Mouse (Mus musculus) neural tube, embryonic 13.5 days (tissue): ENCODE data around the gene Tnfaip1. TPM values are rescaled to one million over a fixed set of nuclear protein-coding genes. Genes with fewer than 3 reads are reported as not detected.
A peak's percentile ranks its signal among the peaks of the same experiment; 100 is the strongest.
"Not testable (repeated sequence)": the region's sequence is repeated elsewhere in the genome, so short reads cannot be mapped to it uniquely, and the experiment has no call there.

Experiments
- ATAC-seq: fragments of 200-750 bp; cut with Nextera tagmentation; 2 replicates; pipeline ENCODE4 v1.8.0; 2017; ENCODE audit warnings: low read depth, mild to moderate bottlenecking, moderate TSS enrichment, moderate library complexity
- H3K27ac ChIP-seq: fragments of 300-500 bp; sonication (generic); replicated peaks from 2 replicates; pipeline ENCODE4 v1.5.1; 2015; ENCODE audit warnings: moderate library complexity, mild to moderate bottlenecking, inconsistent platforms
- H3K27me3 ChIP-seq: fragments of 300-500 bp; sonication (generic); 2 replicates; pipeline ENCODE4 v1.6.1; 2015; ENCODE audit warnings: mild to moderate bottlenecking, inconsistent platforms
- H3K36me3 ChIP-seq: fragments of 300-500 bp; sonication (generic); 2 replicates; pipeline ENCODE4 v1.6.1; 2015; ENCODE audit warnings: mild to moderate bottlenecking, inconsistent platforms
- H3K4me1 ChIP-seq: fragments of 300-500 bp; sonication (generic); replicated peaks from 2 replicates; pipeline ENCODE4 v1.6.1; 2015; ENCODE audit warnings: inconsistent platforms
- H3K4me2 ChIP-seq: fragments of 300-500 bp; sonication (generic); 2 replicates; pipeline ENCODE4 v1.6.1; 2015; ENCODE audit warnings: inconsistent platforms, mild to moderate bottlenecking, moderate library complexity
- H3K4me3 ChIP-seq: fragments of 300-500 bp; sonication (generic); 2 replicates; pipeline ENCODE4 v1.5.1; 2015; ENCODE audit warnings: mild to moderate bottlenecking, inconsistent platforms
- H3K9ac ChIP-seq: fragments of 300-500 bp; sonication (generic); 2 replicates; pipeline ENCODE4 v1.6.1; 2015; ENCODE audit warnings: moderate library complexity, mild to moderate bottlenecking, inconsistent platforms
- H3K9me3 ChIP-seq: fragments of 300-500 bp; sonication (generic); 2 replicates; pipeline ENCODE4 v1.6.1; 2016; ENCODE audit warnings: inconsistent platforms
- WGBS: fragments of 180-500 bp; shearing (Covaris S2); methylation state at CpG from one replicate; pipeline ENCODE4 v1.1.7; 2015; 5-methylcytosine and 5-hydroxymethylcytosine counted together
- polyA plus RNA-seq: library from polyadenylated mRNA; unstranded; fragments of >200 nt; fragmentation: Nextera tagmentation; extraction: Ambion mirVana; gene quantifications from 2 replicates; pipeline ENCODE4 v1.2.1, GENCODE M21; 2015

Tnfaip1 gene
- polyA plus RNA-seq, 1 experiment from 2014 or later = 50.7 TPM

DNA sequence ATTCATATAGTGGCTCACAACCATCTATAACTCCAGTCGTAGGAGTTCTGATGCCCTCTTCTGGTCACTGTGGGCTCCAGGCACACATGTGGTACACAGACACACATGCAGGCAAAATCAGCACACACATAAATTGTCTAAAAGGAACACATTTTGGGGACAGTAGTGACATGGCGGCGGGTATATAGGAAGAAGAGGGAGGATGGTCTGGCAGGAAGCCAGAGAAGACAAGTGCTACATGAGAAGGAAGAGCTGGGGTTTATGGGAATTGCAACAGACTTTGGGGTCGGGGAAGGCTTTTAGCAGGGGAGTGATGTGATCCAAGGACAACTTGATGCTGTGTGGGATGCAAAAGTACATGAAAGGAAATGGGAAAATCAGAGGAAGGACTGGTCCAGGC is 1.6 kb downstream of the Tnfaip1 start:
- no peak for ATAC-seq
- H3K27me3 ChIP-seq = no peaks in the 10 kb centered on the region
- H3K4me3 ChIP-seq = peak overlapping the region; percentile 83
- 93% methylated on average over 4 of the region's 4 CpGs for WGBS
- H3K4me1 ChIP-seq = peaks cover 34% of the 10 kb centered on the region
- peaks cover 19% of the 10 kb centered on the region for H3K36me3 ChIP-seq
- H3K9me3 ChIP-seq = no peaks in the 10 kb centered on the region
- peak overlapping the region; percentile 87 for H3K9ac ChIP-seq
- peak overlapping the region; percentile 87 for H3K4me2 ChIP-seq
- H3K27ac ChIP-seq = no peak overlapping the region

DNA sequence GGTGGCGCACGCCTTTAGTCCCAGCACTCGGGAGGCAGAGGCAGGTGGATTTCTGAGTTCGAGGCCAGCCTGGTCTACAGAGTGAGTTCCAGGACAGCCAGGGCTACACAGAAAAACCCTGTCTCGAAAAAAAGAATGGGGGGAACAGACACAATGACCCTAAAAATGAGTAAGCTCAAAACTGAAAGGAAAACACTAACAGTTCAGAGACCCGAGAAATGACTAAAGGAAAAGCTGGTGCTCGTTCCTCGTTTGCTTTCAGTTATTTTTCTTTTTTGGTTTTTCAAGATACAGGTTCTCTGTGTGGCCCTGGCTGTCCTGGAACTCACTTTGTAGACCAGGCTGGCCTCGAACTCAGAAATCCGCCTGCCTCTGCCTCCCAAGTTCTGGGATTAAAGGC is 4.6 kb downstream of the Tnfaip1 start:
- not testable (repeated sequence) for H3K4me3 ChIP-seq, H3K9ac ChIP-seq, H3K9me3 ChIP-seq, ATAC-seq, H3K27me3 ChIP-seq, H3K4me2 ChIP-seq, H3K27ac ChIP-seq
- H3K36me3 ChIP-seq = peaks cover 39% of the 10 kb centered on the region
- 92% methylated on average over 10 of the region's 10 CpGs for WGBS
- peaks cover 19% of the 10 kb centered on the region for H3K4me1 ChIP-seq

DNA sequence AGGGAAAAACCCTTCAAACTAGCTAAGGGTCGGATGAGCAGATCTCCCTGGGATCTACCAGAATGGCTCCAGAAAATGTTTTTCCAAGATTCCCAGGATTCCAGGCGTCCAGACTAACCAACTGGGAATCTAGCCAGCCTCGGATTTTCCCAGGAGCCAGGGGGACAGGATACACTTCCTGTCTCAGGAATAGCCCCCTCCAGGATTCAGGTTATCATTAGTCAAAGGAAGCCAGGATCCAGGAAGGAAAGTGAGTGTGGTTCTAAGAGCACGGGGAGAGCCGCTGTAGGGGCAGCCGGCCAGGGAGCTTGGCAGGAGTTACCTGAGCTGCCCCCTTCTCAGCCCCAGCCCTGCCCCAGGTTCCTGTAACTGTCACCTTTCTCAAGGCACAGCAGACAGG is 5.1 kb downstream of the Tnfaip1 start:
- peaks cover 43% of the 10 kb centered on the region for H3K36me3 ChIP-seq
- no peaks in the 10 kb centered on the region for H3K27me3 ChIP-seq
- WGBS = 84% methylated on average over 6 of the region's 6 CpGs
- H3K27ac ChIP-seq = no peak overlapping the region; the same call in 1 of the 2 replicates
- H3K4me3 ChIP-seq = no peak overlapping the region
- H3K4me1 ChIP-seq = peaks cover 19% of the 10 kb centered on the region
- no peak for ATAC-seq
- no peak overlapping the region for H3K4me2 ChIP-seq
- H3K9me3 ChIP-seq = no peaks in the 10 kb centered on the region
- H3K9ac ChIP-seq = no peak overlapping the region

DNA sequence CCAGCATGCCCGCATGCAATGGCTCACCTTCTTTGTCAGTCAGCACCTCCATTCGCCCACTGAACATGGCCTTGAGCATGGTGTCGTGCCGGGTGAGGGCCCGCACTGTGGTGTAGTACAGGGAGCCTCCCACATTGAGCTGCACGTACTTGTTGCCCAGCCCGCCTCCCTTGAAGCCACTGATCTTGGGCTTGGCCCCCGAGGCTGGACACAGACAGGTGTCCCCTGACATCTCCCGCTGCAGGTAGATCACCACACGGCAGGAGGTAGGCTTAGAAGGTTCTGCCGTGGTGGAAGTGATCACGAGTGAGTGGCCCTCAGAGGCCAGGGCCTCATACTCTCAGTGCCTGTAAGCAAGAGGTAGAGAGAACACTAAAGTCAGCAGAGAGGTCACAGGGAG is 6.1 kb downstream of the Tnfaip1 start:
- Histone ChIP-seq H3K9ac (no peak overlapping the region), H3K4me1 (peaks cover 15% of the 10 kb centered on the region), H3K4me3 (no peak overlapping the region), H3K27me3 (no peaks in the 10 kb centered on the region), H3K27ac (no peak overlapping the region), H3K9me3 (no peaks in the 10 kb centered on the region), H3K4me2 (no peak overlapping the region), H3K36me3 (peaks cover 54% of the 10 kb centered on the region)
- WGBS = 93% methylated on average over 12 of the region's 12 CpGs
- ATAC-seq = no peak

DNA sequence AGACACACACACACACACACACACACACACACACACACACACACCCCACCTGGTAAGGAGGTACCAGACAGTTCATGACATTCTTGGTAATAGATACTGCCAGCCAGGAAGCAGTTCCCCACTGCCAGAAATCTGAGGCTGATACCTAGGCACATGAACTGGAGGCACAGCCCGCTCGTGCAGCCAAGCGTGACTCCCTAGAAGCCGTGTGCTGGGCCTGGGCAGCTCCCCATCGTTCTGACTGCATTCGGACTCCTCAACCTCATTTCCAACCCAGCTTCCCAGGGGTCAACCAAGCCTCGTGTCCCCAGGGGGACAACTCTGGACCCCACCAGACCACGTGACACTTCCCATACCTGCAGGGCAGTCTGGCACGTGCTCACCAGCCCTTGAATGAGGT is 7.4 kb downstream of the Tnfaip1 start:
- H3K9me3 ChIP-seq = no peaks in the 10 kb centered on the region
- peaks cover 67% of the 10 kb centered on the region for H3K36me3 ChIP-seq
- no peak for ATAC-seq
- no peak overlapping the region for H3K4me2 ChIP-seq
- no peaks in the 10 kb centered on the region for H3K27me3 ChIP-seq
- H3K4me3 ChIP-seq = no peak overlapping the region
- no peak overlapping the region for H3K9ac ChIP-seq
- WGBS = 86% methylated on average over 9 of the region's 9 CpGs
- H3K27ac ChIP-seq = no peak overlapping the region
- peaks cover 9% of the 10 kb centered on the region; the same call in 1 of the 2 replicates for H3K4me1 ChIP-seq

DNA sequence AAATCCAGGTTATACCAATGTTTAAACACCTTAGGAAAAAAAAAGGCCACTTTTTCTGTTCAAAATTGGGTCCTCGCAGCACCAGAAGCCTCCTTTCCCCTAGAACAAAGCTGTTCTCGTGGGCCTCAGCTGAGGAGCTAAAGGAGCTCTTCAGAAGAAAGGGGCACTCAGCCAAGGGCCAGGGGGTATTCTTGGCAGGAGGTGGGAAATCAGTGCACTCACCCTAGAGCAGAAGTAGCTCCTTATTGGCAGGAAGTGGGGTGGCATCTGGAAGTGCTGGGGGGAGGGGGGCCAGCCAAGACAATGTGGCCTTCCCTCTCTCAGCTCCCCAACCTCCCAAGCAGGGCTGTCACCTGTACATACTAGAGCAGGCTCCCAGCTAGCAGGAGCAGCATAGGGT is 11.3 kb downstream of the Tnfaip1 start:
- ATAC-seq = no peak
- H3K27me3 ChIP-seq = no peaks in the 10 kb centered on the region
- 71% methylated on average over 2 of the region's 2 CpGs for WGBS

DNA sequence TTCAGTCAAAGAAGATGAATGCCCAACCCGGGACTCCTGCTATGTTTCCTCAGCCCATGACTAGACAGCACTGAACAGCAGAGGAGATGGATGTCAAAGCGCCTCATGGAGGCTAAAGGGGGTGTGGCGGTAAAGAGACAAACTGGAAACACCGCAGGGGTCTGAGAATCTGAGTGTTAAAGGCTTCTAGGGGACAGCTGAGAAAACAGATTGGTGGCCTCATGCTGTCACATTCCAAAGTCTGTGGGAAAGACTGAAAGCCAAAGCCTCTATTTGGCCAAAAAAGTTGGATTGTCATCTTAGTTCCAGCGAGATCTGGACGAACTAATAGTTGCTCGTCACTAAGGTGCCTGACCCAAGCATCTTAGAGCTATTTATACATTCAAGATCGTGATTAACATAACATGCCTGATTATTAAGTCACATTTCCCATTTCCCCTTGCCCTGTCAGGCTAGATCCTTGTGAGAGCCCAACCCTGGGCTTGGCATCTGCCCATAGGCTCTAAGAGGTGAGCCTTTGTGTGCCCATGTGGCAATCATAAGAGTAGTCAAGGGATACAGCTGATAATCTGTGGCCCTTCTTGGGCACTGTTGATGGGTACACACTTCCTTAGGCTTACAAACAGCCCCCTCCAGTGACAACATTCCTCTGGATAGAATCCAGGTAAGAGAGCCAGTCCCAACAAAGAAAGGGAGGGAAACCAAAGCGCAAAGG is 12.7 kb downstream of the Tnfaip1 start:
- peaks cover 4% of the 10 kb centered on the region; the same call in 1 of the 2 replicates for H3K4me1 ChIP-seq
- no peaks in the 10 kb centered on the region for H3K27me3 ChIP-seq
- ATAC-seq = no peak
- H3K4me2 ChIP-seq = no peak overlapping the region
- peaks cover 100% of the 10 kb centered on the region for H3K36me3 ChIP-seq
- H3K9me3 ChIP-seq = no peaks in the 10 kb centered on the region
- WGBS = 74% methylated on average over 9 of the region's 9 CpGs
- H3K27ac ChIP-seq = peak overlapping the region; percentile 33; the same call in 1 of the 2 replicates
- no peak overlapping the region for H3K4me3 ChIP-seq
- no peak overlapping the region for H3K9ac ChIP-seq

More for the DNA sequence above, 11.3 kb downstream of the Tnfaip1 start:
- H3K9me3 ChIP-seq = no peaks in the 10 kb centered on the region
- H3K4me2 ChIP-seq = no peak overlapping the region
- no peak overlapping the region for H3K9ac ChIP-seq
- H3K4me1 ChIP-seq = peaks cover 4% of the 10 kb centered on the region; the same call in 1 of the 2 replicates
- peaks cover 100% of the 10 kb centered on the region for H3K36me3 ChIP-seq
- H3K4me3 ChIP-seq = no peak overlapping the region
- H3K27ac ChIP-seq = 0 out of 2 replicates have a peak overlapping the region, but pooled peaks have one; percentile 5

DNA sequence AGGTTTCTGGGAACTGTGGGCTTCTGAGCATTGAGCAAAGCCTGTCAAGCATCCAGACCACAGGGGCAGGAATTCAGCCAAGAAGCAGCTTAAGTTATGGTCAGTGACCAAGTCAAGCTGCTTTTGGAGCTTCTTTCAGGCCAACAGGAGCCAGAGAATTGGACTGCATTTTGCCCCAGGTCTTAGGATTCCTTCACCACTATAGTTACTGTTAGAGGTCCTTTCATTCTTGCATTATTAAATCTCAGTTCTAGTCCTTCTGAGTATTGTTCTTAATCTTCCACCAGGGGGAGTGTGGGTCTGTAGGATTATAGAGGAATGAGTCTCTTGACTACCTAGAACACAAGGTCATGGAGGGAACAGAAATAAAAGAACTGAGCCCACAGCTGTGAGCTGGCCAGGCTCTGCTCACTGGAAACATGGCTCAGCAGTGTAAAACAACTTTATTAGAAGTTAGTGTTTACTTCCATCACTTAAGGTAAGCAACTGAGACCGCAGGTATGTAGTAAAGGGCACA is 13.6 kb downstream of the Tnfaip1 start:
- Histone ChIP-seq H3K9ac (no peak overlapping the region), H3K4me2 (no peak overlapping the region), H3K27me3 (no peaks in the 10 kb centered on the region), H3K4me1 (peaks cover 4% of the 10 kb centered on the region; the same call in 1 of the 2 replicates), H3K27ac (peak overlapping the region; percentile 23), H3K9me3 (no peaks in the 10 kb centered on the region), H3K36me3 (peaks cover 100% of the 10 kb centered on the region), H3K4me3 (no peak overlapping the region)
- 86% methylated on average over 1 of the region's 1 CpGs for WGBS
- ATAC-seq = no peak

DNA sequence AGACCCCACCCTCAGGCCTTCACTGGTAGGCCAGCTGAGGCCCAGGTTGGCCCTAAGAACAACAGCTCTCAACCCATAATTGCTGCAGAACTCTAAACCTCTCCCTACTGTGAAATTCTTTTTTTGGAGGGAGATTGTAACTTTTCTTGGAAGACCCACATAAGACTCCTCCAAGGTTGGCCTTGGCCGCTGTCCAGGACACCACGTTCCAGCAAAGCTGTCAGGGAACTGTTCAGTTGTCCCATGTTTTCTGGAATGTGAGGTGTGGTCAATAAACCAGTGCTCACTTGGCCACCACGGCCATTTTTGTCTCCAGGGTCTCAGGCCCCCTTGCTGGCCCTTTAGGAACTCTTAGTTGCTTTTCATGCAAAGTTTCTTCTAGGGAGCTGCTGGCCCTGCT is 14.3 kb downstream of the Tnfaip1 start:
- WGBS = 92% methylated on average over 3 of the region's 3 CpGs
- Histone ChIP-seq H3K4me3 (no peak overlapping the region), H3K9ac (no peak overlapping the region), H3K4me2 (no peak overlapping the region), H3K4me1 (peaks cover 4% of the 10 kb centered on the region; the same call in 1 of the 2 replicates), H3K36me3 (peaks cover 97% of the 10 kb centered on the region), H3K27me3 (no peaks in the 10 kb centered on the region), H3K9me3 (no peaks in the 10 kb centered on the region), H3K27ac (0 out of 2 replicates have a peak overlapping the region, but pooled peaks have one; percentile 23)
- ATAC-seq = no peak

DNA sequence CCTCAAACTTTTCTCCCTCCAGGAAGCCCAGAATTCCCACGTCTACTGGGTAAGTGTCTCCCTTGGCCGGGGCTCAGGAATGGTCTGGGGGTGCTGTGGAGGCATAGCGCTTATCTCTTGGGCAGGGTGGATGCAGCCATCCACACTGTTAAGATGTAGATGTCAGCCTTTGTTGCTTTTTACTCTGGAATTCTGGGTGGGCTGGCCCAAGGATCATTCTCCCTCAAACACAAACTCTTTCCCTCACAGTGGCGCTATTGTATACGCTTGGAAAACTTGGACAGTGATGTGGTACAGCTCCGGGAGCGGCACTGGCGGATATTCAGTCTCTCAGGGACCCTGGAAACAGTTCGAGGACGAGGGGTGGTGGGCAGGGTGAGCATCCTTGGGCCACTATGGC is 17.2 kb downstream of the Tnfaip1 start:
- WGBS = 86% methylated on average over 10 of the region's 10 CpGs
- no peak overlapping the region for H3K27ac ChIP-seq
- H3K9ac ChIP-seq = no peak overlapping the region
- H3K4me3 ChIP-seq = no peak overlapping the region
- no peaks in the 10 kb centered on the region for H3K27me3 ChIP-seq
- peaks cover 4% of the 10 kb centered on the region; the same call in 1 of the 2 replicates for H3K4me1 ChIP-seq
- peaks cover 97% of the 10 kb centered on the region for H3K36me3 ChIP-seq
- ATAC-seq = no peak
- H3K9me3 ChIP-seq = no peaks in the 10 kb centered on the region
- no peak overlapping the region for H3K4me2 ChIP-seq

DNA sequence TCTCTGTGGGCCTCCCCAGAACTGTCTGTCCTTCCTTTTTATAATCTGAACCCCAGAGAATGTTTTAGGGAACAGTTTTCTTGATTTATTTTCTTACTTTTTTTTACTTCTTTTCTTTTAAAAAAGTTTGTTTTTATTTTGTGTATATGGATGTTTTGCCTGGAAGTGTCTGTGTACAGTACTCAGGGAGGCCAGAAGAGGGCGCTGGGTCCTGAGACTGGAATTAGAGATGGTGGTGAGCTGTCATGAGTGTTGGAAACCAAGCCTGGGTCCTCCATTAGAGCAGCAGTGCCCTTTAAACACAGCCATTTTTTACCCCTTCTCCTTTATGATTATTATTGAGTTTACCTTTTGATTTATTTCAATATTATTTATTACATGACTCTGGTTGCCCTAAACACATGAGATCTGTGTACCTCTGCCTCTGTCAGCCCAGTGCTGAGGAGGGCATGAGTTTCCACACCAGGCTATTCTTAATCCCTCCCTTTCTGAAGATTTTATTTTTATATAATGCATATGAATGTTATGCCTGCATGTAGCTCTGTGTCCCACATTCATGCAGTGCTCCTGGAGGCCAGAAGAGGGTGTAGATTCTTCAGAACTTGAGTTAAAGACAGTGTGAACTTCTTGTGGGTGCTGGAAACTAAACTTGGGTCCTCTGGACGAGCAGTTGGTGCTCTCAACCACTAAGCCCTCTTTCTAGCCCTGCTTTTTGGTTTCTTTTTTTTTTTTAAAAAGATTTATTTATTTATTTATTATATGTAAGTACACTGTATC is 20.4 kb downstream of the Tnfaip1 start:
- Histone ChIP-seq H3K9ac (no peak overlapping the region), H3K27me3 (no peaks in the 10 kb centered on the region), H3K4me1 (peaks cover 26% of the 10 kb centered on the region), H3K9me3 (no peaks in the 10 kb centered on the region), H3K36me3 (peaks cover 67% of the 10 kb centered on the region), H3K4me2 (no peak overlapping the region), H3K27ac (no peak overlapping the region), H3K4me3 (no peak overlapping the region)
- no peak for ATAC-seq
- WGBS = 65% methylated on average over 2 of the region's 2 CpGs

DNA sequence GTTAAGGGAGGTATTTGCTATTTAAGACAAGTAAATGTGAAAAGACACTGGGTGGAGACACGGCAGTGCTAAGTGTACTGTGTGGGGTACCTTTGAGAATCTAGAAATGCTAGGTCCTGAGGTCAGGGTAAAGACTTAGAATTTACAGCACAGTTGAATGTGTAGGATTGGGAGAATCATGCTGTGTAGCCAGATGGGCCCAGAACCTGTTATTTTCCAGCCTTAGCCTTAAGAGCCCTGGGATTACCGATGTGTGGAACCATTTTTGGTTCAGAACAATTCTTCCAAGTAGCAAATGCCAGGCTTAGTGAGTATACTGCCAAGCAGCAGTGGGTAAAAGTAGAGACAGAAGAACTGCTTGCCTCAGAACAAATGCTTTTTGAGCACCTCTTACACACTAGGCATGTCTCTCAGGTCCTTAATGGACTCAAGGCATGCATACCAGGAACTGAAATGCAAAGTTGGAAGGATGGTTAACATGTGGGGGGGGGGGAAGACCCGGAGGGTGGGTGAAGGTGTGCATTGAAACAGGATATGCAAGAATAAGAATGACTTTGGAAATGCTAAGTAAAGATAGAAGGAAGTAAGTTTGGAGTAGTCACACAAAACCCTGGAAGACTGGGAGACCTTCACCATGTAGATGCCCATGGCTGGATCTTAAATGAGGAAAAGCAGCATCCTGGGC is 22.9 kb downstream of the Tnfaip1 start:
- WGBS = 76% methylated on average over 3 of the region's 3 CpGs
- ATAC-seq = no peak
- Histone ChIP-seq H3K27ac (no peak overlapping the region), H3K27me3 (no peaks in the 10 kb centered on the region), H3K4me2 (peak overlapping the region; percentile 94), H3K4me3 (peak overlapping the region; percentile 95), H3K36me3 (peaks cover 58% of the 10 kb centered on the region), H3K4me1 (peaks cover 28% of the 10 kb centered on the region), H3K9ac (peak overlapping the region; percentile 98), H3K9me3 (no peaks in the 10 kb centered on the region)
